Mouse (Mus musculus): ENCODE data around the gene Atrn. TPM values are rescaled to one million over a fixed set of nuclear protein-coding genes. Genes with fewer than 3 reads are reported as not detected.

Gene Atrn
- polyA plus RNA-seq, 1 experiment from 2014 or later: 9.2 TPM

Small RNA genes within 50 kb of the gene (microRNA-seq; reads per million reads assigned to microRNA genes)
- gene Mir6973b (ENCODE audit: borderline number of aligned reads): not detected

Other genes starting within 250 kb of the Atrn start
- 76.8 and 77.8 TPM in 2 replicates for gene Ddrgk1, start 241.8 kb upstream of the Atrn start, polyA plus RNA-seq (2015; fragmentation: Nextera tagmentation; extraction: Ambion mirVana)
- 96.6 and 101 TPM in 2 replicates for gene Itpa, start 238.9 kb upstream of the Atrn start, polyA plus RNA-seq (2015; fragmentation: Nextera tagmentation; extraction: Ambion mirVana)
- gene Slc4a11, start 209.0 kb upstream of the Atrn start, polyA plus RNA-seq (2015; fragmentation: Nextera tagmentation; extraction: Ambion mirVana): 4.7 and 5.4 TPM in 2 replicates
- 35.7 and 36.7 TPM in 2 replicates for gene 4930402H24Rik, start 89 bp upstream of the Atrn start, polyA plus RNA-seq (2015; fragmentation: Nextera tagmentation; extraction: Ambion mirVana)
- 42.6 and 44.0 TPM in 2 replicates for gene Gfra4, start 136.6 kb downstream of the Atrn start, polyA plus RNA-seq (2015; fragmentation: Nextera tagmentation; extraction: Ambion mirVana)
- 75.8 and 79.0 TPM in 2 replicates for gene Adam33, start 157.3 kb downstream of the Atrn start, polyA plus RNA-seq (2015; fragmentation: Nextera tagmentation; extraction: Ambion mirVana)
- 0.68 TPM in 2 replicates for gene Siglec1, start 180.3 kb downstream of the Atrn start, polyA plus RNA-seq (2015; fragmentation: Nextera tagmentation; extraction: Ambion mirVana)
- gene Hspa12b, start 220.8 kb downstream of the Atrn start, polyA plus RNA-seq (2015; fragmentation: Nextera tagmentation; extraction: Ambion mirVana): 17.6 and 18.1 TPM in 2 replicates
- gene Gm11037, start 227.0 kb downstream of the Atrn start, polyA plus RNA-seq (2015; fragmentation: Nextera tagmentation; extraction: Ambion mirVana): not detected in 2 replicates